Mouse (Mus musculus) C2C12 (cell line): ENCODE measurements around the gene Auh. TPM values are rescaled to one million over a fixed set of nuclear protein-coding genes. Genes with fewer than 3 reads are reported as not detected.
A peak's percentile ranks its signal among the peaks of the same experiment; 100 is the strongest.

ENCODE experiments used
- H3K27me3 ChIP-seq: one replicate; pipeline ENCODE4 v1.6.1; 2011; ENCODE audit not compliant: control insufficient read depth, insufficient read depth, insufficient read length
- H3K36me3 ChIP-seq: one replicate; pipeline ENCODE4 v1.6.1; 2011; ENCODE audit not compliant: control insufficient read depth, insufficient read depth
- H3K4me3 ChIP-seq: one replicate; pipeline ENCODE4 v1.5.1; 2011; ENCODE audit warnings: mild to moderate bottlenecking, control low read depth; ENCODE audit not compliant: poor library complexity, insufficient read depth, severe bottlenecking
- H3K79me2 ChIP-seq: one replicate; pipeline ENCODE4 v1.6.1; 2011; ENCODE audit not compliant: control insufficient read depth, insufficient read depth
- H3K79me3 ChIP-seq: one replicate; pipeline ENCODE4 v1.6.1; 2011; ENCODE audit warnings: low read depth, control low read depth
- H3ac ChIP-seq: one replicate; pipeline ENCODE3; 2011; ENCODE audit warnings: low read depth; ENCODE audit not compliant: control insufficient read depth, insufficient read length
- CEBPB ChIP-seq: IDR thresholded peaks from one replicate; pipeline ENCODE4 v1.6.1; 2011; ENCODE audit warnings: low read depth, mild to moderate bottlenecking, control low read depth, moderate library complexity
- CTCF ChIP-seq: IDR thresholded peaks from one replicate; pipeline ENCODE4 v1.5.1; 2011; ENCODE audit not compliant: control insufficient read depth, insufficient read depth, insufficient read length
- FOSL1 ChIP-seq: IDR thresholded peaks from one replicate; pipeline ENCODE4 v1.8.0; 2011; ENCODE audit warnings: mild to moderate bottlenecking, low read length; ENCODE audit not compliant: poor library complexity, insufficient read depth, severe bottlenecking
- MAX ChIP-seq: IDR thresholded peaks from one replicate; pipeline ENCODE4 v1.6.1; 2011; ENCODE audit warnings: mild to moderate bottlenecking, control low read depth
- MYOD1 ChIP-seq: IDR thresholded peaks from one replicate; pipeline ENCODE4 v1.6.1; 2011; ENCODE audit warnings: low read depth; ENCODE audit not compliant: control insufficient read depth, insufficient read length
- MYOG ChIP-seq: IDR thresholded peaks from one replicate; pipeline ENCODE4 v1.6.1; 2011; ENCODE audit not compliant: control insufficient read depth, insufficient read length; ENCODE audit errors: extremely low read depth
- USF1 ChIP-seq: IDR thresholded peaks from one replicate; pipeline ENCODE4 v1.6.1; 2011; ENCODE audit warnings: low read depth, mild to moderate bottlenecking, control low read depth, moderate library complexity
- polyA plus RNA-seq: library from polyadenylated mRNA; unstranded; fragments of >200 nt; fragmentation: generic; extraction: Trizol; gene quantifications from one replicate; pipeline ENCODE4 v1.2.1, GENCODE M21; 2012; ENCODE audit warnings: missing spikeins

Gene Auh
- polyA plus RNA-seq, 1 experiment = 14.0 TPM

GRCm38 (mm10) chr13:52828946-52829523, 100.4 kb downstream of the Auh start:
- no peaks in the 10 kb centered on the region for H3K27me3 ChIP-seq
- H3K79me2 ChIP-seq = no peaks in the 10 kb centered on the region
- no peaks in the 10 kb centered on the region for H3K79me3 ChIP-seq
- TF ChIP-seq MYOD1 (peak; percentile 53), USF1 (no peak), FOSL1 (peak; percentile 7)
- no peak overlapping the region for H3K4me3 ChIP-seq
- no peaks in the 10 kb centered on the region for H3K36me3 ChIP-seq
- no peak overlapping the region for H3ac ChIP-seq

- no peaks in the 10 kb centered on the region for H3K27me3 ChIP-seq
- no peak overlapping the region for H3ac ChIP-seq
- no peaks in the 10 kb centered on the region for H3K79me2 ChIP-seq
- TF ChIP-seq MYOD1 (peak; percentile 23), MYOG (no peak)
- H3K36me3 ChIP-seq = no peaks in the 10 kb centered on the region
- no peak overlapping the region for H3K4me3 ChIP-seq
- H3K79me3 ChIP-seq = no peaks in the 10 kb centered on the region
Measured at GRCm38 (mm10) chr13:52828217-52828616, 101.3 kb downstream of the Auh start.

GRCm38 (mm10) chr13:52826666-52827065, 102.8 kb downstream of the Auh start:
- Histone ChIP-seq H3K79me3 (no peaks in the 10 kb centered on the region), H3K36me3 (no peaks in the 10 kb centered on the region), H3K4me3 (no peak overlapping the region), H3K27me3 (no peaks in the 10 kb centered on the region), H3K79me2 (no peaks in the 10 kb centered on the region), H3ac (no peak overlapping the region)
- TF ChIP-seq MYOG = no peak

- H3K27me3 ChIP-seq = no peaks in the 10 kb centered on the region
- no peaks in the 10 kb centered on the region for H3K79me3 ChIP-seq
- no peaks in the 10 kb centered on the region for H3K79me2 ChIP-seq
- H3ac ChIP-seq = no peak overlapping the region
- no peak for TF ChIP-seq CEBPB
- no peak for TF ChIP-seq MYOG
- TF ChIP-seq FOSL1 = no peak
- no peak for TF ChIP-seq MAX
- TF ChIP-seq USF1 = no peak
- no peak for TF ChIP-seq MYOD1
- no peak for TF ChIP-seq CTCF
- no peaks in the 10 kb centered on the region for H3K36me3 ChIP-seq
- H3K4me3 ChIP-seq = no peak overlapping the region
Measured at GRCm38 (mm10) chr13:52824754-52825153, 104.7 kb downstream of the Auh start.

- TF ChIP-seq USF1 (peak; percentile 78), MYOG (no peak), MYOD1 (no peak), MAX (peak; percentile 91), FOSL1 (no peak), CEBPB (peak; percentile 98), CTCF (no peak)
- H3K27me3 ChIP-seq = no peaks in the 10 kb centered on the region
Measured at GRCm38 (mm10) chr13:52822165-52823149, 107.0 kb downstream of the Auh start.

GRCm38 (mm10) chr13:52821571-52821970, 107.9 kb downstream of the Auh start:
- no peaks in the 10 kb centered on the region for H3K79me2 ChIP-seq
- H3K27me3 ChIP-seq = no peaks in the 10 kb centered on the region
- H3K79me3 ChIP-seq = no peaks in the 10 kb centered on the region
- H3ac ChIP-seq = no peak overlapping the region
- no peaks in the 10 kb centered on the region for H3K36me3 ChIP-seq
- no peak overlapping the region for H3K4me3 ChIP-seq
- no peak for TF ChIP-seq MYOG
- peak; percentile 29 for TF ChIP-seq MAX
- TF ChIP-seq USF1 = no peak
- TF ChIP-seq CTCF = no peak
- no peak for TF ChIP-seq FOSL1

More at GRCm38 (mm10) chr13:52822165-52823149, 107.0 kb downstream of the Auh start:
- Histone ChIP-seq H3K79me3 (no peaks in the 10 kb centered on the region), H3ac (no peak overlapping the region), H3K36me3 (no peaks in the 10 kb centered on the region), H3K79me2 (no peaks in the 10 kb centered on the region), H3K4me3 (no peak overlapping the region)
